Mouse (Mus musculus) lung, postnatal 0 days (tissue): Measurements from ENCODE around the gene Gm49395.

ENCODE experiments used
- CTCF ChIP-seq: IDR thresholded peaks from 2 replicates; pipeline ENCODE4 v1.5.1; 2016; ENCODE audit warnings: antibody characterized with exemption, mild to moderate bottlenecking
- EP300 ChIP-seq: IDR thresholded peaks from 2 replicates; pipeline ENCODE4 v1.6.1; 2016; ENCODE audit warnings: antibody characterized with exemption, mild to moderate bottlenecking, control low read depth

GRCm38 (mm10) chr13:115050660-115051559 is 50.8 kb downstream of the Gm49395 start:
- TF ChIP-seq CTCF (peak; percentile 34; the same call in 1 of the 2 replicates), EP300 (peak; percentile 51)
